In genomic region chr14:57093029-57093428, GRCm38 (mm10) we compare ENCODE assay signal across 10 mouse cellular contexts. TPM values are rescaled to one million over a fixed set of nuclear protein-coding genes. Genes with fewer than 3 reads are reported as not detected.
DNase-seq lines count a peak whose midpoint lies in the region; ATAC-seq and TF ChIP-seq lines count a peak whose summit lies in the region.
"Had no signal": no experiment of that assay in that cellular context is flagged by ENCODE, and none has a peak within 500 bp of the region (broad histone marks: within the 10 kb centered on the region; RNA-seq: fewer than 3 reads in every experiment).

No protein-coding gene starts in this region.

- no peaks in the 10 kb centered on the region for H3K4me1 ChIP-seq in intestine, embryonic 14.5 days (replicated peaks; ENCODE audit: control insufficient read depth, insufficient read depth, low read length)
- peaks cover 2% of the 10 kb centered on the region; the same call in 1 of the 2 replicates for H3K4me1 ChIP-seq in intestine, embryonic 16.5 days (ENCODE audit: control insufficient read depth, insufficient read depth, low read length)
- H3K4me1 ChIP-seq in ES-E14 (ENCODE audit: control insufficient read depth in 2 of 2, insufficient read depth in 2 of 2, low read length in 2 of 2, poor library complexity in 1 of 2): 0 out of 4 replicates have a peak, but pooled peaks cover 0 to 2% of the 10 kb centered on the region in 2 experiments
- H3K4me1 ChIP-seq in bone marrow macrophage, adult 2 months (ENCODE audit: control insufficient read depth, insufficient read depth, low read length): no peaks in the 10 kb centered on the region
- H3K4me1 ChIP-seq: heart, embryonic 13.5 days; neural tube, embryonic 13.5 days had no signal

- no peaks in the 10 kb centered on the region for H3K27me3 ChIP-seq in intestine, embryonic 14.5 days (replicated peaks; ENCODE audit: control insufficient read depth, insufficient read depth, low read length)
- H3K27me3 ChIP-seq in intestine, embryonic 16.5 days (replicated peaks; ENCODE audit: control insufficient read depth, insufficient read depth, low read length): no peaks in the 10 kb centered on the region
- H3K27me3 ChIP-seq: neural tube, embryonic 13.5 days had no signal

- H3K36me3 ChIP-seq in intestine, embryonic 14.5 days (ENCODE audit: control insufficient read depth, insufficient read depth, low read length): no peaks in the 10 kb centered on the region
- H3K36me3 ChIP-seq in intestine, embryonic 16.5 days (ENCODE audit: control insufficient read depth, insufficient read depth, low read length): no peaks in the 10 kb centered on the region
- H3K36me3 ChIP-seq in ES-E14 (ENCODE audit: control insufficient read depth, insufficient read depth, low read length, poor library complexity, severe bottlenecking): no peaks in the 10 kb centered on the region
- H3K36me3 ChIP-seq: heart, embryonic 13.5 days; neural tube, embryonic 13.5 days had no signal

- ATAC-seq in intestine, embryonic 14.5 days (replicated peaks; ENCODE audit: low FRiP score, low TSS enrichment, low read depth): no peak
- no peak for ATAC-seq in intestine, embryonic 16.5 days
- peak; percentile 91 for ATAC-seq in granulocyte monocyte progenitor cell, adult 5-6 weeks (replicated peaks; ENCODE audit: poor library complexity, severe bottlenecking)

- no peak overlapping the region for H3K27ac ChIP-seq in intestine, embryonic 14.5 days (ENCODE audit: low read depth)
- no peak overlapping the region for H3K27ac ChIP-seq in intestine, embryonic 16.5 days (ENCODE audit: low read length)
- no peak overlapping the region for H3K27ac ChIP-seq in ES-E14 (ENCODE audit: insufficient read depth, low read depth, low read length, poor library complexity, severe bottlenecking)
- H3K27ac ChIP-seq in bone marrow macrophage, adult 2 months (ENCODE audit: insufficient read depth, low read depth, low read length): no peak overlapping the region
- H3K27ac ChIP-seq: heart, embryonic 13.5 days; neural tube, embryonic 13.5 days had no signal

- H3K4me3 ChIP-seq in intestine, embryonic 14.5 days (ENCODE audit: low read depth, low read length): no peak overlapping the region
- H3K4me3 ChIP-seq in intestine, embryonic 16.5 days (ENCODE audit: low read length): no peak overlapping the region
- H3K4me3 ChIP-seq in ES-E14 (ENCODE audit: insufficient read depth in 1 of 2, low read depth in 1 of 2, low read length in 2 of 2, poor library complexity in 1 of 2, severe bottlenecking in 1 of 2): no peak overlapping the region
- no peak overlapping the region for H3K4me3 ChIP-seq in bone marrow macrophage, adult 2 months (ENCODE audit: insufficient read depth, low read length)
- H3K4me3 ChIP-seq: heart, embryonic 13.5 days; neural tube, embryonic 13.5 days had no signal

- 11% methylated on average over 8 of the region's 8 CpGs for WGBS in intestine, embryonic 14.5 days
- WGBS in intestine, embryonic 16.5 days: 9% methylated on average over 8 of the region's 8 CpGs

- DNase-seq in intestine, embryonic 14.5 days (ENCODE audit: low spot score): peak; percentile 66
- peak; percentile 67 for DNase-seq in ES-E14 (ENCODE audit: low read depth, low spot score)
- DNase-seq in left cerebral cortex, postnatal 36 days (ENCODE audit: low spot score in 2 of 2): peak; percentile 25 to 43
- peak; percentile 25 to 37 for DNase-seq in right cerebral cortex, postnatal 36 days (ENCODE audit: low spot score in 2 of 2)
- DNase-seq in urinary bladder, postnatal 10 days (ENCODE audit: low spot score): no peak

- intact Hi-C loops in left cerebral cortex, postnatal 36 days (cut with DNase I): loop anchor here (5.0 kb wide), 1 partner anchor 329 kb away; the partner anchor contains the start of gene Ift88

- TF ChIP-seq CTCF in bone marrow macrophage, adult 2 months (IDR thresholded peaks at IDR 0.05; ENCODE audit: low read depth, low read length): peak; percentile 32; the same call in 1 of the 2 replicates

- H3K9ac ChIP-seq in intestine, embryonic 14.5 days (ENCODE audit: low read length): no peak overlapping the region
- no peak overlapping the region for H3K9ac ChIP-seq in intestine, embryonic 16.5 days (ENCODE audit: low read depth, low read length)
- no peak overlapping the region for H3K9ac ChIP-seq in ES-E14 (ENCODE audit: insufficient read depth, low read depth, low read length, poor library complexity, severe bottlenecking)
- H3K9ac ChIP-seq: heart, embryonic 13.5 days; neural tube, embryonic 13.5 days had no signal

- H3K9me3 ChIP-seq in intestine, embryonic 14.5 days (ENCODE audit: control insufficient read depth, low read length): no peaks in the 10 kb centered on the region
- no peaks in the 10 kb centered on the region for H3K9me3 ChIP-seq in intestine, embryonic 16.5 days (ENCODE audit: control insufficient read depth, low read length)
- no peaks in the 10 kb centered on the region for H3K9me3 ChIP-seq in ES-E14 (ENCODE audit: control insufficient read depth, insufficient read depth, low read depth, low read length)
- H3K9me3 ChIP-seq: heart, embryonic 13.5 days; neural tube, embryonic 13.5 days had no signal

- H3K4me2 ChIP-seq in intestine, embryonic 14.5 days (ENCODE audit: low read length): no peak overlapping the region
- no peak overlapping the region for H3K4me2 ChIP-seq in intestine, embryonic 16.5 days (ENCODE audit: low read depth, low read length)
- H3K4me2 ChIP-seq: heart, embryonic 13.5 days; neural tube, embryonic 13.5 days had no signal

- in situ Hi-C loops in ES-E14 (cut with MboI; ENCODE audit: low sequenced_read_pairs in 2 of 2, unreplicated experiment in 2 of 2): no loop called here

- no peak for TF ChIP-seq POLR2A in bone marrow macrophage, adult 2 months (IDR thresholded peaks at IDR 0.05; ENCODE audit: borderline replicate concordance, low read depth, low read length)

TF ChIP-seq in ES-E14, 5 proteins besides CTCF, POLR2A, EP300 and RAD21:
- TF ChIP-seq HCFC1 (IDR thresholded peaks at IDR 0.05; ENCODE audit: borderline replicate concordance, insufficient read depth, low read length): no peak
- TF ChIP-seq ZC3H11A (IDR thresholded peaks at IDR 0.05; ENCODE audit: borderline replicate concordance, low read depth, low read length): peak; percentile 19; the same call in 1 of the 2 replicates
TF ChIP-seq in ES-E14: peak in this region for 1.

RNA-seq across cellular contexts. Expression of gene Gjb2, which starts 11.5 kb away (rescaled TPM):
- 2.2 and 3.7 TPM in 2 replicates for polyA plus RNA-seq in intestine, embryonic 14.5 days (2014; fragmentation: Nextera tagmentation; extraction: Ambion mirVana)
- polyA plus RNA-seq in intestine, embryonic 16.5 days (2015; fragmentation: Nextera tagmentation; extraction: Ambion mirVana): 8.3 and 9.0 TPM in 2 replicates
- 0.58 and 0.76 TPM in 2 replicates for total RNA-seq in ES-E14 (2012; rRNA removed)
- not detected in 2 replicates for polyA plus RNA-seq in bone marrow macrophage, adult 2 months (2012; ENCODE audit: insufficient read depth, insufficient read length, missing spikeins)
- total RNA-seq in granulocyte monocyte progenitor cell, adult 5-6 weeks (2014; fragmentation: Nextera tagmentation): not detected in 2 replicates
- total RNA-seq in granulocyte monocyte progenitor cell, adult 5-6 weeks (2017): not detected in 2 replicates
- total RNA-seq in left cerebral cortex, postnatal 36 days (2021): 10 to 100 TPM in 1 of 2 experiments, 1 to 10 TPM in 1; 8.8 to 10.8 TPM

RNA-seq across cellular contexts. Expression of gene Gm4491, which starts 22.7 kb away (rescaled TPM):
- polyA plus RNA-seq in intestine, embryonic 14.5 days (2014; fragmentation: Nextera tagmentation; extraction: Ambion mirVana): not detected in 2 replicates
- polyA plus RNA-seq in intestine, embryonic 16.5 days (2015; fragmentation: Nextera tagmentation; extraction: Ambion mirVana): not detected in 2 replicates
- not detected in 2 replicates for total RNA-seq in ES-E14 (2012; rRNA removed)
- not detected in 2 replicates for polyA plus RNA-seq in bone marrow macrophage, adult 2 months (2012; ENCODE audit: insufficient read depth, insufficient read length, missing spikeins)
- not detected in 2 replicates for total RNA-seq in granulocyte monocyte progenitor cell, adult 5-6 weeks (2014; fragmentation: Nextera tagmentation)
- total RNA-seq in granulocyte monocyte progenitor cell, adult 5-6 weeks (2017): not detected in 2 replicates
- under 1 TPM; 0.77 to 0.96 TPM for total RNA-seq in left cerebral cortex, postnatal 36 days (2021)
- polyA plus RNA-seq: heart, embryonic 13.5 days; neural tube, embryonic 13.5 days had no signal

RNA-seq across cellular contexts. Expression of gene Gja3, which starts 35.1 kb away (rescaled TPM):
- polyA plus RNA-seq in intestine, embryonic 14.5 days (2014; fragmentation: Nextera tagmentation; extraction: Ambion mirVana): 0.16 and 0.23 TPM in 2 replicates
- polyA plus RNA-seq in intestine, embryonic 16.5 days (2015; fragmentation: Nextera tagmentation; extraction: Ambion mirVana): 0.13 and 0.26 TPM in 2 replicates
- total RNA-seq in ES-E14 (2012; rRNA removed): 0.31 and 1.1 TPM in 2 replicates
- not detected in 2 replicates for polyA plus RNA-seq in bone marrow macrophage, adult 2 months (2012; ENCODE audit: insufficient read depth, insufficient read length, missing spikeins)
- not detected in 2 replicates for total RNA-seq in granulocyte monocyte progenitor cell, adult 5-6 weeks (2014; fragmentation: Nextera tagmentation)
- total RNA-seq in granulocyte monocyte progenitor cell, adult 5-6 weeks (2017): not detected in 2 replicates
- total RNA-seq in left cerebral cortex, postnatal 36 days (2021): under 1 TPM; 0.15 to 0.27 TPM

RNA-seq across cellular contexts. Expression of gene Gjb6, which starts 40.4 kb away (rescaled TPM):
- polyA plus RNA-seq in intestine, embryonic 14.5 days (2014; fragmentation: Nextera tagmentation; extraction: Ambion mirVana): not detected in 2 replicates
- 0.10 and 0.20 TPM in 2 replicates for polyA plus RNA-seq in intestine, embryonic 16.5 days (2015; fragmentation: Nextera tagmentation; extraction: Ambion mirVana)
- not detected in 2 replicates for total RNA-seq in ES-E14 (2012; rRNA removed)
- not detected in 2 replicates for polyA plus RNA-seq in bone marrow macrophage, adult 2 months (2012; ENCODE audit: insufficient read depth, insufficient read length, missing spikeins)
- total RNA-seq in granulocyte monocyte progenitor cell, adult 5-6 weeks (2014; fragmentation: Nextera tagmentation): not detected in 2 replicates
- not detected in 2 replicates for total RNA-seq in granulocyte monocyte progenitor cell, adult 5-6 weeks (2017)
- total RNA-seq in left cerebral cortex, postnatal 36 days (2021): 100 to 1,000 TPM in 1 of 2 experiments, 10 to 100 TPM in 1; 99.8 to 127 TPM
